Mouse (Mus musculus) small intestine, adult 2 months (tissue): ENCODE measurements at regions not wholly inside any gene's neighbourhood (a gene's known extent, or its start where the extent isn't known, plus 50 kb on each side); places are given as distances from the start of the nearest gene placed in this dataset.

Source experiments
- H3K27ac ChIP-seq: fragments of 200-500 bp; 2 replicates; pipeline ENCODE4 v1.5.1; 2012; ENCODE audit warnings: low read depth, low read length, control low read depth, inconsistent platforms; ENCODE audit not compliant: insufficient read depth
- H3K27me3 ChIP-seq: fragments of 200-500 bp; 2 replicates; pipeline ENCODE4 v1.6.1; 2012; ENCODE audit warnings: mild to moderate bottlenecking, moderate library complexity, low read length, inconsistent platforms; ENCODE audit not compliant: control insufficient read depth, insufficient read depth
- H3K36me3 ChIP-seq: fragments of 200-500 bp; 2 replicates; pipeline ENCODE4 v1.6.1; 2012; ENCODE audit warnings: mild to moderate bottlenecking, low read length, control low read depth, inconsistent platforms; ENCODE audit not compliant: control insufficient read depth, insufficient read depth
- H3K4me1 ChIP-seq: fragments of 200-500 bp; 2 replicates; pipeline ENCODE4 v1.6.1; 2012; ENCODE audit warnings: low read length, inconsistent platforms, mixed read lengths; ENCODE audit not compliant: control insufficient read depth, insufficient read depth, insufficient read length
- H3K4me3 ChIP-seq: fragments of 200-500 bp; 2 replicates; pipeline ENCODE4 v1.5.1; 2012; ENCODE audit warnings: low read depth, mild to moderate bottlenecking, control low read depth, inconsistent platforms, low read length, moderate library complexity
- CTCF ChIP-seq: fragments of 200-500 bp; IDR thresholded peaks from 2 replicates; pipeline ENCODE4 v1.5.1; 2012; ENCODE audit warnings: low read depth, mild to moderate bottlenecking, control low read depth, inconsistent platforms, low read length, moderate library complexity, mixed read lengths; ENCODE audit not compliant: insufficient replicate concordance, insufficient read length; ENCODE audit errors: extremely low read depth
- POLR2A ChIP-seq: fragments of 200-500 bp; IDR thresholded peaks from 2 replicates; pipeline ENCODE4 v1.6.1; 2012; ENCODE audit warnings: low read depth, mild to moderate bottlenecking, control low read depth, inconsistent platforms, low read length, moderate library complexity
- WGBS: fragments of 180-500 bp; shearing (Covaris S2); methylation state at CpG from one replicate; pipeline ENCODE4 v1.1.7; 2018; 5-methylcytosine and 5-hydroxymethylcytosine counted together

DNA sequence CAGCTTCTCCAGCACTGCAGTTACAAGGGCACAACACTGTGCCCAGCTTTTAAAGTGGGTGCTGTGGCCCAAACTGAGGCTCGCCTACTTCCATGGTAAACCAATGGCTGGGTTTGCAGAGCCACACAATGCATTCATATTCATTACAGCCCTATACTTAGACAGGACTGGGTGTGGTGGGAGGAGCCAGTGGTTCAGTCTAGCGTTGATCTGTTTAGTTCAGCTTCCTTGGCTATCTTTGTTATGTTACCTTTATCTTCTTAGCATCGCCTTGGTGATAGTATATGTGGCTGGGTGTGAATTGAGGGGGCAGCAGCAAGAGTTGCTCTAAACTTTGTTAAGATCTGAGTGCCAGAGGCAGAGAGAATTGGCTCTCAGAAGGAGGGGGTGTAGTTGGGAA is 249.3 kb upstream of the Ptger4 start:
- H3K27ac ChIP-seq = peak overlapping the region; percentile 7; the same call in 1 of the 2 replicates
- TF ChIP-seq POLR2A = no peak
- no peak for TF ChIP-seq CTCF
- H3K4me3 ChIP-seq = no peak overlapping the region
- H3K36me3 ChIP-seq = no peaks in the 10 kb centered on the region
- H3K4me1 ChIP-seq = peaks cover 8% of the 10 kb centered on the region; the same call in 1 of the 2 replicates
- WGBS = 67% methylated on average over 3 of the region's 3 CpGs
- no peaks in the 10 kb centered on the region for H3K27me3 ChIP-seq

GRCm38 (mm10) chr15:5495187-5495849 is 251.3 kb upstream of the Ptger4 start:
- 36% methylated on average over 8 of the region's 8 CpGs for WGBS
- peaks cover 8% of the 10 kb centered on the region; the same call in 1 of the 2 replicates for H3K4me1 ChIP-seq

GRCm38 (mm10) chr15:5495954-5496353 is 252.0 kb upstream of the Ptger4 start:
- no peak for TF ChIP-seq POLR2A
- TF ChIP-seq CTCF = no peak
- H3K4me1 ChIP-seq = peaks cover 8% of the 10 kb centered on the region; the same call in 1 of the 2 replicates
- H3K4me3 ChIP-seq = no peak overlapping the region
- WGBS = 89% methylated on average over 2 of the region's 2 CpGs
- H3K27ac ChIP-seq = peak overlapping the region; percentile 66; the same call in 1 of the 2 replicates
- no peaks in the 10 kb centered on the region for H3K27me3 ChIP-seq
- H3K36me3 ChIP-seq = no peaks in the 10 kb centered on the region

More at GRCm38 (mm10) chr15:5495187-5495849, 251.3 kb upstream of the Ptger4 start:
- H3K4me3 ChIP-seq = no peak overlapping the region
- peak overlapping the region; percentile 66; the same call in 1 of the 2 replicates for H3K27ac ChIP-seq
- TF ChIP-seq CTCF (no peak), POLR2A (no peak)
- H3K27me3 ChIP-seq = no peaks in the 10 kb centered on the region
- H3K36me3 ChIP-seq = no peaks in the 10 kb centered on the region

- H3K27ac ChIP-seq = no peak overlapping the region
- no peaks in the 10 kb centered on the region for H3K27me3 ChIP-seq
- no peaks in the 10 kb centered on the region for H3K36me3 ChIP-seq
- no peak overlapping the region for H3K4me3 ChIP-seq
- TF ChIP-seq POLR2A = no peak
- no peak for TF ChIP-seq CTCF
- peaks cover 8% of the 10 kb centered on the region; the same call in 1 of the 2 replicates for H3K4me1 ChIP-seq
- WGBS = 89% methylated on average over 3 of the region's 3 CpGs
These were observed 260.5 kb upstream of the Ptger4 start for GRCm38 (mm10) chr15:5504502-5504901.

DNA sequence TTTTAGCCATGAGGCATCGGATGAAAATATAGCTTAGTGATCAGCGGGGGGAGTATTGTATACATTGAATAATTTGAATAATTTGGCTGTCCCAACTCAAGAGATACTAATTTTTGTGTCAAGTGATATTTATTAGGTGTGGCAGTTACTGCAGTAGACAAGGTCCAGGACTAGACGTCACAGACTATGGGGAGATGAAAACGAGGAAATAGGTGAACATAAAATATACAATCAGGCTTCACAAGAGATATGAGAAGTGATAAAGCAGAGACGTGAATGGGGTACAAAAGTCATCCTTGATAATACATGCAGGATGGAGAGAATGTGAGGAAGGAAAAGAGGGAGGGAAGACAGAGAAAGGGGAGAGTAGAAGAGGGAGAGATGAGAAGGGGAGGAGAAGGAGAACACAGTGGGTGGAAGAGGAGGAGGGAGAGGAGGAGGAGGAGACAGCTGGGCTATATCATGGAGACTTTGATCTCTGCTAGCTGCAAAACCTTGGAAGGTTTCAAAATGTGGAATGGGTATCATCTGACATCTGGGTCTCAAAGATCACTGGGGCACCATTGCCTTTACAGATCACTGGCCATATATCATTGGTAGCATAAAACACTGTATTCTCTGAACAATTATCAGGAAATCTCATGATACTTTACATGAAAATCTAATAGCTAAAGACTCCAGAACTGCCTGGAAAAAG is 263.0 kb upstream of the Ptger4 start:
- no peak overlapping the region for H3K4me3 ChIP-seq
- peaks cover 11% of the 10 kb centered on the region; the same call in 1 of the 2 replicates for H3K4me1 ChIP-seq
- no peaks in the 10 kb centered on the region for H3K36me3 ChIP-seq
- TF ChIP-seq POLR2A = no peak
- TF ChIP-seq CTCF = no peak
- no peaks in the 10 kb centered on the region for H3K27me3 ChIP-seq
- WGBS = 45% methylated on average over 5 of the region's 5 CpGs
- H3K27ac ChIP-seq = peak overlapping the region; percentile 37

GRCm38 (mm10) chr15:5507545-5507913 is 263.5 kb upstream of the Ptger4 start:
- Histone ChIP-seq H3K36me3 (no peaks in the 10 kb centered on the region), H3K27ac (no peak overlapping the region), H3K4me1 (peaks cover 11% of the 10 kb centered on the region; the same call in 1 of the 2 replicates), H3K27me3 (no peaks in the 10 kb centered on the region), H3K4me3 (no peak overlapping the region)
- TF ChIP-seq CTCF = no peak
- TF ChIP-seq POLR2A = no peak
- 43% methylated on average over 3 of the region's 3 CpGs for WGBS

GRCm38 (mm10) chr15:5510056-5510455 is 266.1 kb upstream of the Ptger4 start:
- H3K4me3 ChIP-seq = no peak overlapping the region
- H3K27me3 ChIP-seq = no peaks in the 10 kb centered on the region
- 69% methylated on average over 3 of the region's 3 CpGs for WGBS
- TF ChIP-seq POLR2A (no peak), CTCF (no peak)
- H3K27ac ChIP-seq = no peak overlapping the region
- peaks cover 18% of the 10 kb centered on the region; the same call in 1 of the 2 replicates for H3K4me1 ChIP-seq
- no peaks in the 10 kb centered on the region for H3K36me3 ChIP-seq

DNA sequence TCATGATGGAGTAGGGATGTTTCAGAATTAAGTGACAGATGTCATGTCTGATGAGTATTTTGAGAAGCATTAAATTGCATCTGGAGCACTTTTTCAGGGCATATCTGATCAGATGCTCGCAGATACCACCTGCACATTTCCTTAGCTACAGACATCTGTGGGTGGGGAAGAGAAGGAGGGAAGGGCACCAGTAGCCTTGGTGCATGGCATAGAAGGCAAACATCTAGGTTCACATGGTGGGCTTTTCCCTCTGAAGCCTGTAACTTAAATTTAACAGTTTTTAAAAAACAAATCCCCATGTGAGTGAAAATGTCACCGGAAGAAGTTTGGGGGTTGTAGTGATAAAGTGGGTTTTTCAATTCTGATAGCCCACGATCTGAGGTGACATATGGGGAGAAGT is 267.1 kb upstream of the Ptger4 start:
- Histone ChIP-seq H3K27ac (peak overlapping the region; percentile 18; the same call in 1 of the 2 replicates), H3K4me1 (peaks cover 14% of the 10 kb centered on the region; the same call in 1 of the 2 replicates), H3K36me3 (no peaks in the 10 kb centered on the region), H3K27me3 (no peaks in the 10 kb centered on the region), H3K4me3 (no peak overlapping the region)
- 84% methylated on average over 3 of the region's 3 CpGs for WGBS
- no peak for TF ChIP-seq POLR2A
- no peak for TF ChIP-seq CTCF
